Mouse (Mus musculus) lung, postnatal 4 days (tissue): ENCODE measurements at regions not wholly inside any gene's neighbourhood (a gene's known extent, or its start where the extent isn't known, plus 50 kb on each side); places are given as distances from the start of the nearest gene placed in this dataset.
A peak's percentile ranks its signal among the peaks of the same experiment; 100 is the strongest.

Experiments
- DNase-seq, 2 experiments: peaks; one replicate each; pipeline ENCODE4 v3.0.0; 2021

DNA sequence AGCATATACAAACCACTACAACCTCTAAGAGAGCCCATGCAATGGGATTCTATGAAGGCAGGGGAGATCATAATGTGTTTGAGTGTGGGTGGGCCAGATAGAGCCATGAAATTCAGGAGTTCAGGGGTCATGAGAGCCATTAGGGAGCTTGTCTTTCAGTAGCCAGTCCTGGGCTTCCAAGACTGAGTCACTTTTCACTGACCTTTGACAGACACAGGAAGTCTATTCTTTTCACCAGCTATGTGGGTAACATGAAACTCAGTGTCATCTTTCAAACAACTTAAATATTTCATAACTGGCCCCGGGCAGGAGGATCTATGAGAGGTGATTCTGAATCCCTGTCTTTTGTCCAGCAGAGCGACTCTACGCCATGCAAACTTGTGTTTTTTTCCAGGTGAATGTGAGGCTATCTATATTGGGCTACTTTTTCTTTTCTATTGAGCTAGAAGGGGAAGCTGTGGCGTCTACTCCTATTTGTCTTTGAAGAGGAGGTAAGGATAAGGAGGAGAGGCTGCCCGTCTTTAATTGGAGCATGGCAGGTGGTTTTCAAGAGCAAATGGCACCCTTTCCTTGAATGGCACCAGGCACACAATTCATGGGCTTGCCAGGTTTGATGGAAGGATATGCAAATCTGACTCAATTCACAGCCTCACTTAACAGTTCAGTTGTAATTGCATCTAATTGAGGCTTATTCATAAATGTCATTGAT is 95.6 kb upstream of the Chd2 start:
- no peak for DNase-seq

DNA sequence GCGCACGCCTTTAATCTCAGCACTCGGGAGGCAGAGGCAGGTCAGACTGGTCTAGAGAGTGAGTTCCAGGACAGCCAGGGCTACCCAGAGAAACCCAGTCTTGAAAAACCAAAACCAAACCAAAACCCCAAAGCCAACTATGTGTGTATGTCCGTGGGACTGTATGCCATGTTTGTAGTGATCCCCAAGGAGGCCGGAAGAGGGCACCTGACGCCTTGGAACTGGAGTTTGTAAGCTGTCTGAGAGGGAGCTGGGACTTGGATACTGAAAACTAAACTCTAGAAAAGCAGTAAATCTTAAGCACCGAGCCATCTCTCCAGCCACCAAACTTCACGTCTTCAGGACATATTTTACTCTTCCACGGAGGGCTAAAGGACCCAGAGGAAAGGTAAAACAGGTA is 93.8 kb upstream of the Chd2 start:
- DNase-seq = no peak

DNA sequence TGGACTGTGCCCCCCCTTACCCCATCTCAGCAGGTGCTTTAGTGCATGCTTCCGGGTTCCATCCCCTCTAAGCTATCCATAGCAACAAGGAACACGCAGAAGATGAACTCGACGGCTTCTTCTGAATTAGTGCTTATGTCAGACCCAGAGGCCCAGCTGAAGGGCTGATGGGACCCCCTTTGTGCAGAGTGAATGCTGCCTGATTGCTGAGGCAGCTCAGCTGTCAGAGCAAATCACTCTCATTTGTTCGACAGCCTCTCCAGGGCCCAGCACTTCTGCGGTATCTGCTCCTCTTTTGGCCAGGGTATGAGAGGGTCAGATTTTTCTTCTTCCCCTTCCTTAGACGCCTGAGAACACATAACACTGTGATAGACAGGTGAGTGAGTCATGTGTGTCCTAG is 89.2 kb upstream of the Chd2 start:
- no peak for DNase-seq

DNA sequence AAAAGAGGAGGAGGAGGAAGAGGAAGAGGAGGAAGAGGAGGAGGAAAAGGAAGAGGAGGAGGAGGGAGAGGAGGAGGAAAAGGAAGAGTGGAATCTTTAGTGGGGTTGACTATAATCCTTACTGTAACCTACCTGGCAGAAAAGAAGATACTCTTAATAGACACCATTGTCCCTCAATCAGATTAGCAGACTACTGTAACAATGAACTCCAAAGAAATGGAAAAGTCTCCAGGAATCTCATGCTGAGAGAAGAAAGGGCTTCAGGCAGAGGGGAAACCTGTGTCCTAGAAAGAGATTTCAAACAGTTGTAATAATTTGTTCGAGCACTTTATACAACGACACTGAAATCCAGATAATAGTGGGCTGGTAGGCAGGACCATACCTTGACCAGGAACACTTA is 87.6 kb upstream of the Chd2 start:
- no peak for DNase-seq

DNA sequence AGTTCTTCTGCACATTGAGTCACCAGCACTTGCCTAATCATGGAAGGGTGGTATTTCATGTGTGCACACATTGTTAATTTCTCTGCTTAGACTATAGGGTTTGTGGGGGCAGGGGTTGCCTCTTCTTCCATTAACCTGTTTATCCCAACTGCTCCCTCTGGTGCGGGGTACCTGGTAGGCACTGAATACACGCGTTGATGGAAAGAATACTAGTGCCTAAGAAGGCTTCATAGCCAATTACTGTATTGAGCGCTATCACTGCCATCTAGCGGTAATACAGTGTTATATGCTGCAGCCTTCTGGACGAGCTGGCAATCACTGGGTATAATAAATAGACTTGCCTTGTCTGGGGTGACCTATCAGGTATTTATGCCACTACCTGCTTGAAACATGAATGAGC is 86.4 kb upstream of the Chd2 start:
- peak; percentile 66 to 81 for DNase-seq

DNA sequence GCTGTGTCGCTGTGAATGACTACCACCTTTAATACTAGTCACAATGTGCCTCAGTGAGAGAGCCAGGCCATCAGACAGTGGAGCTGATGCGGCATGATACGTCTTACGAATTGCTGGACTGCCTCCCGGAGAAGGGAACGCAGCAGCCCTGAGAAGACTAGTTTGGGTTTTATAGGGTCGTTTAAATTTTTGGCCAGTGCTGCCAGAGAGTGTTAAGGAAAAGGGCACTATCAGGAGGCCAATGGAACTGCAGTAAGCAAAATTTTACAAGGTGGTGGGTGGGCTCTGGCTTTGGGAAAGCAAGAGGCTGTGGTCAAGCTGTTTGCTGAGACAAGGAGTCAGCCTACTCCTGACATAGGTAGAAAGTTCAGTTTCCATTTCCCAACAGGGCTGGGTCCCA is 84.7 kb upstream of the Chd2 start:
- no peak for DNase-seq

DNA sequence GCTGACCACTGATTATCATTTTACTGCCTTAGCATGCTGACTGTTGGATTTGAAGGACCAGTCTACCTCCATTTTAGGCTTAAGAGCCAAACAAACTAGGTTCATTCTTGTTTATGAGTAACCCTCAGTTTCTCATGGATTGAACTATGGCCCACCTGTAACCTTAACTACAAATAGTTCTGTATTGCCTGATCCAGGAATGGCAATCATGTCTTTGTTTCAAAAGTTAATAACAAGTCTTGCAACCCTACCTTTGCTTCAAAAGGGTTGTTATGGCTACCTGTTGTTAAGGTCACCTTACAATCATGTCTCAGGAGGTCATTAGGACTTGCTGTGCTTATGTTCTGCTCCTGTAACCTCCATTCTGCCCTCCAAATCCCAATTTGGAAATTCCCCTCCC is 84.0 kb upstream of the Chd2 start:
- no peak for DNase-seq

DNA sequence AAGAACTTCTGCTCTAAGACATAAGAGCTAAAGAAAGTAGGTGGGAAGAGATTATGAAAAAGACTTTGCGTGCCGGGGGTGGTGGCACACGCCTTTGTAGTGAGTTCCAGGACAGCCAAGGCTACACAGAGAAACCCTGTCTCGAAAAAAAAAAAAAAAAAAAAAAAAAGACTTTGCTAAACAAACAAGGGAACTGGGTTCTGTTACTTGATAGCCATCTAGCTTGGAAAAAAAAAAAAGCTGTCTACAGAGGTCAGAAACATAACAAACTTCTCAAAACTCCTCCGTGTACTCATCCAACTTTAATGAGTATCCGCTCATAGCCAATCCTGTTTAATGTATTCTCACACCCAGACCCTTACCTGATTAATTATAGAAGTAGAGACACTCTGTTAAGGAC is 83.4 kb upstream of the Chd2 start:
- no peak for DNase-seq

DNA sequence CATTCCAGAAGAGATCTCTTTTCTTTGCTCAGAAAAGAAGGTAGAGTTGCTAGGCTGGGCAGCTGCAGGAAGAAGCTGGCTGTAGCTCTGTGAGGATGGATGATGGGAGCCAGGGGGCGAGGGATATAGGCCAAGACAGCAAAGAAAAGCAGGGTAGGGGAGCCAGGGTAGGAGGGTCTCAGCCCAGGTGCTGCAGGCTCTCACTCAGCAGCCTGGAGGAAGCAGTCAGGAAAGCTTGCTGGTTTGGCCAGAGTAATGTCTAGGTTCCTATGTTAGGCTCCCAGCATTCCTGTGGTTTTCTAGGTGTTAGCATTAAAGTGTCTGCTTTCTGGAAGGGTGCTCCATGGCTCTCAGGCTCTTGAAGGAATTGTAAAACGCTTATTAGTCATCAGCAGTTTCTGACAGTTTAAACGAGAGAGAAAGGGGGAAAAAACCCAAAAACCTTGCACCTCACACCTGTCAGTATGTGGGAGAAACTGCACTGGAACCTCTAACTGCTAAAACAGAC is 82.5 kb upstream of the Chd2 start:
- peak in 1 of 2 experiments; percentile 28 for DNase-seq

DNA sequence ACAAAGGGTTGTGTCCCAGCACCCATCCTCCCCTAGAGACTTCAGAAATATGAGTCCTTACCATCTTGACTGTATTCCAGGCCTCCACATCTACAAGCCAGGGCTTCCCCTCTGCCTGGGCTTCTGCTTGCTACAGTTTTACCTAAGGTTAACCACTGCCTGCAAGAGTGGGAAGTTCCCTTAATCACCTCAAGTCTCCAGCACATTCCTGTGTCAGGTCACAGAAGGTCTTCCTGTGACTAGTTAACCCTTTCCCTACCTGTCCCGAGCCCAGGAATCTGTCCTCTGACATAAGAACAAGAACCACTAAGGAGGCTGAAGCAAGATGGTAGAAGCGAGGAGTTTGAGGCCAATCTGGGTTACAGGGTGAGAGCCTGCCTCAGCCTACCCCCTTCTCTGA is 80.8 kb upstream of the Chd2 start:
- DNase-seq = no peak

DNA sequence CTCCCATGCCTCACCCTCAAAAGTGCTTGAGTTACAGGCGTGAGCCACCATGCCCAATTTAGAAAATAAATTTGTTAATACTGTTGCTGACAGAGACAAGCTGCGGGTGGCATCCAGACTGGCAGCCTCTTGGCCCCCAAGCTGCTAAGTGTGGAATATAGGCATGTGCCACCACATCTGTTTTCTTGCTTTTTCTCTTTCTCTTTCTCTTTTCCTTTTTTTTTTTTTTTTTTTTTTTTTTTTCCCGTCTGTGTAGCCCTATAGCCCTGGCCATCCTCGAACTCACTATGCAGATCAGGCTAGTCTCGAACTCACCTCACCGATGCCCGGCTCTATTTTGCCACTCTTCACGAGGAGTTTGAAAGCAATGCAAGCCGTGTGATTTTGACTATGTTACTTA is 78.7 kb upstream of the Chd2 start:
- DNase-seq = no peak

DNA sequence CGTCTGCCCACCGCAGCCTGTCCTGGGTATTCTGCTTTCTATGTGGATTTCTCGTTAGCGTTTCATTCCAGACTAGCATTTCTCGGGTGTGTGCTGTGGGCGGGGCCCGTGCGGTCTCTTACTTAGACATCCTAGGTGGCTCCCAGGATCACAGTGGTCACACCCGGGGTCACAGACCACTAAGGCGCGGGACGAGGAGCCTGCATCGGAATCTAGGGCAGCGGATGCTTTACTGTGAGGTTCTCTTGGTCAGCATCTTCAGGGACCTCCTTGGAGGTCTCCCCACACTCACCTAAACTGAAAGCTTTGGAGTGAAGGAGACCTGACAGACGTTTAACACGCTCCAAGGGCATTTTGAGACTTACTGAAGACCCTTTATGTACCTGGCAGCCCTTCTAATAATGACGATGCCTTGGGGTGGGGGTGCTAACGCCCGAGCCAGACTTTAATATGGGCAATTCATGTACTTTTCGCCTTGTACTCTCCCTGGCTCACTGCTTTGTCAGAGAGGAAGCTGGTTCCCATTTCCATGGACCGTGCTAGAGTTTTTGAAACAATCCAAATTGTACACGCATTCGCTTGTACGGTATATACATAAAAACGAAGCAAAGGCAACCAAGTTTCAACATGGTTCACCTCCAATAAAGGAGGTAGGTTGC is 77.3 kb upstream of the Chd2 start:
- no peak for DNase-seq

DNA sequence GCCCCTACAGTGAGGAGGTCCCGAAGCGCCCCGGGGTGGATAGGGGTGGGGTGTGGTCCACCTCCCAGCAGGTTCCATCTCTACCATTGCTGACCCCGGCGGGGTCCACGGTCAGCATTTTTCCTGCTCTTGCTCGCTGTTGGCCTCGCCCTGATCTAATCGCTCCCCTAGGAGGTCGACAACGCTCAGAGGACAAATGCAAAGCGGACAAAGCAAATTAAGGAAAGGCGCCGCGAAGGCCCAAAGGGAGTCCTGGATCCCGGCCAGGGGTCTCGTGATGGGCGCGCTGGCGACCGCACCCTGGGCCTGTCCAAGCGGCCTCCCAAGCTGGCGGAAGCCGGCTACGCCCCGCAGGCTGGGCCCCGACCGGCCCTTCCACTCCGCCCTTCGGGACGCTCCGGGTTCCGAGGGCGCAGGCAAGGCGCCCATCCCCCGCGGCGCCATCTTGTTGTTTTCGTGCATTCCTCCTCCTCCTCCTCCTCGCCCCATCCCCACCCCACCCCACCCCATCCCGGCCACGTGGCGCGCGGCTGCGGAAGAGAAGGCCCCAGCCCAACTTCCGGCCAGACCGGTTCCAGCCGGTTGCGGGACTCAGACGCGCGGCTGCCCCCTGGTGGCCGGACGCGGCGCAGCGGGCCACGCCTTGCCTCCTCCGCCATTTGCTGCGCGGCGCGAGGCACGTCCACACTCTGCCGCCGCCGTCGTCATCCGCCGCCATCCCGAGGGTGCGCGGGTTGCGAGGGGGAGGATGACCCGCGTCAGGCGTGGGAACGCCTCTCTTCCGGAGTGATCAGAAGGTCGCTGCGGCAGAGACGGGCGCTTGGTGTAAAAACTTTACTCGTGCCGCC is 76.5 kb upstream of the Chd2 start:
- DNase-seq = peak; percentile 99 to 100

DNA sequence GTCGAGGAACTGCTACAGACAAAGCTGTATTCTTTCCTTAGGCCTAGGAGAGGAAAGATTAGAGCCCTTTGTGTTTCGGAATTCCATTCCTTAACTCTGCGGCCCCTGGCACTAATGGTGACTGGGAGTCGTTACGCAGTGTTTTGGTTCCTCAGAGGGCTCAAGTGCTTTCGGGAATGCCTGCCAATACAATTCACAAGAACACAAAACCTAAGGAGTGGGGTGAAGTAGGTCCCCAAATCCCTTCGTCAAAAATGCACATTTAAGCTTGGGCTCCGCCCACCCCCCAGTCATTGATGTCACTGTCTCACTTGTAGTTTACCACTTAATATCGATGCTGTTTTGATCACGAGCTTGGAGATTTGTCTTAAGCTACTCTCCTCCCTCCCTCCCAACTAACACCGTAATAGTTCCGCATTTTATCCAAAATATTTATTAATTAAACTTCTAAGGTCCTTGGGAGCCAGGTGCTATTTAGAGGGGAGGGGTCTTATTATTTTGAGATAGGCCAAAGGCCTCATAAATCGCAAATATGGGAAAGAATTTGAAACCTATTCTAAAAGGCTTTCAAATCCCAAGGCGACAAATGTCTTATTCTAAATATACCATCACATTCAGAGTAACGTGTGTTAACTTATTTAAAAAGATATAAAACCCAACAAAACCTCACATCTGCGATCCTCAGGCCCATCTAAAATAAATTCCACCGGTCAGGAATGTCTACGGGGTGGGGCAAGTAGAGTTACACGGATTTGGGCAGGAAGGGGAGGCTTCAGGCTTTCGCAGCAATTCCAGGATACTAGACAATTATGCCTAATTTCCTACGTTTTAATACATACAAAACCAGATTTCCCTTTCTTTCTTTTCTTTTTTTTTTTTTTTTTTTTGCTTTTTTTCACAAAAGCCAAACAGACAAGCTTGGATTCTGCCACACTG is 75.6 kb upstream of the Chd2 start:
- peak; percentile 64 to 71 for DNase-seq

DNA sequence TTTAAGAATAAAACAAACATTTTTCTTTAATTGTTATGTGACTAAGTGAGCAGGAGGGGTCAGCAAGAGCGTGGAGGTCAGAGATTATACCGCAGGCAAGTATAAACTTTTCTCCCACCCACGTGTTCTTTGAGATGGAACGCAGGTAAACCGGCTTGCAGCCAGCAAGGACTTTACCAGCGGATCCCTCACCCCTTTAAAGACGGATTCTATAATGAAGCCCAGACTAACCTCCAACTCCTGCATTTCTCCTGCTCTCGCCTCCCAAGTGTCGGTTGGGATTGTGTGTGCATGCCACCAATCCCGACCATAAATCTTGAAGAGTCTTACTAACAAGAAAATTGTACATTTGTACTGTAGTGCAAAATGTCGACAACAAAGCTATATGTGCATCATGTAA is 74.4 kb upstream of the Chd2 start:
- DNase-seq = peak in 1 of 2 experiments; percentile 31

DNA sequence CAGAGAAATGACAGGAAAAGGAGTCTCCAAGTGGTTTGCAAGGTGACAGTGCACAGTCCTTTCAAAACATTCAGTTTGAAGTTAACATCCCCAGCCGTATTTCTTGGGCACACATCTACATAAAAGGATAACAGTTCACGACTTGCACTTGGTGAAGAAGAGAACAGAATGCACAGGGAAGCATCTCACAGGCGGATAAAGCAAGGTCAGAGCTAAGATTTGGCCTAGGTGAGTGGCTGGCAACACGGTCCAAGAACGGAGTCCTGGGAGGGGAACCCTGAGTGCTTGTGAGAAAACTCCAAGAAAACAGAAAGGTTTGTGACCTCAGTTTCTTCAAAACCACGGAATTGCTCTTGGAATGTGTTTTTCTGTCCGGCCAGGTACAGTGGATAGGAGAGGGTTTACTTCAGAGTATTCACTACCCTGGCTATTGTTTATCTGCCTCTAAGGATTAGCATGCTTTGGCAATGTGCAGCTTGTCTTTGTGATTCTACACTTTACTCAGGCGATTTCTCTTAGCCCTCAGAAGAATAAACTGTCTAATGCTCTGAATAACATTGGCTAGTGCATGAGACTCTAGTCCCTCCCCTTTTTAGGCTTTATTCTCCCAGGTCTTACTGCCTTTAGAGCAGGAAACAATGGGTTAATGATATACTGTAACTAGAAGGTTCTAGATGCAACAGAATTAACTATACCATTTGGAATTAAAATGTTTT is 73.4 kb upstream of the Chd2 start:
- no peak for DNase-seq

DNA sequence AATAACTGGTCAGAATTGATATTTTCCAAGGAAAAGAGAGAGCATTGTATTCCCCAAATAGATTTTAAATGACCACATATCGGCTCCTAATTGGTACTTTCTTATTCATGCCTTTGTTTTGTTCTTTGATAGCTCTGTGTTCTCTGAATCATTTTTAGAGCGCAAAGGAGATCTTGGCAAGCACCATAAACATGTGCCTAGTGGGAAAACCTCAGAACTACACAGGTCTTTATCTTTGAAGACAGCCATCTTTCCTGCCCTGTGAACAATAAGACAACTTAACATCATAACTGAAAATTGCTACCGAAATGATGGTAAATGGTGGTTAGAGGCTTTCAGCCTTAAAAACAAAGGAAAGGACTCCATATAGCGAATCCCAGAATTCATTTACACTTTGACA is 72.7 kb upstream of the Chd2 start:
- no peak for DNase-seq

DNA sequence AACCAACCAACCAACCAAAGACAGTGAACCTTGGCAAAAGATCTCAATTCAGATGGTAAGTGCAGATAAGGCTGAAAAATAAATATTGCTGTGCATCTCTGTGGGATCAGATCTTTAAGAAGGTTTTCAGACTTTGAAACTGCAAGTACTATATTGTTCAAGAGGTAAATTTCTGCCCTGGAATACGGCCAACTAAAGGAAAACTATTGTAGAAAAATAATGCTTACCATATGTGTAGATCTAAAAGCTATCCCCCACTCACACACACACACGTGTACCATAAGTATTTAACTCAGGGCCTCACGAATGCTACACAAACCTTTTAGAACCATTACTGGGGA is 71.1 kb upstream of the Chd2 start:
- DNase-seq = no peak

DNA sequence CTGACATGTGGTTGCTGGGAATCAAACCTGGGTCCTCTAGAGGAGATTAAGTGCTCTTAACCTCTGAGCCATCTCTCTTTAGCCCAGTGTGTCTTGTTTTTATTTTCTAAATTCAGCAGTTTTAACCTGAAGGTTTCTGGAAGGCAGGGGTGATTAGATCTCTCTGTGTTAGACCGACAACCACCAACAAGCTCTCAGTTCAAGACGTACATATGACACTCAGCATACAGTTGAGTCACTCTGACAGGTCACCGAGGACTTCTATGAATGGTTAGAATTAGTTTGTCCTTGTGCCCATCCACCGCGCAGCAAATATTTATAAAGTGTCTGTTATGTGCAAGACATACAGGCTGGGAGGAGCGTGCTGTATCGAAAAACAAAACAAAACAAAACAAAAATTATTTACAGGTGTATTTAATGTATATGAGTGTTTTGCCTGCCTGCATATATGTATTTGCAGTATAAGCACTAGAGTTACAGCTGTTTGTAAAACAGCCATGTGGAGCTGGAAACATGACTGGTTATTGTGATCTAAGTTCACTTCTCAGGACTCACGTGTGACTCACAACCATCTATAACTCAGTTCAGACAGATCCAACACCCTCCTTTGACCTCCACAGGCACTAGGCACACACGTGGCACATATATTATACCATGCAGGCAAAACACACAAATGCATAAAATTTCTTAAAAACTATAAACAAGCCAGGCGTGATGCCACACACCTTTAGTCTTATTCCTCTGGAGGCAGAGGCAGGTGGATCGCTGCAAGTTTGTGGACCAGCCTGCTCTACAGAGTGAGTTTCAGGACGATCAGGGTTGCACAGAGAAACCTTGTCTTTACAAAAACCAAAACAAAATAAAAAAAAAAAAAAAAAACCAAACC is 70.5 kb upstream of the Chd2 start:
- no peak for DNase-seq

DNA sequence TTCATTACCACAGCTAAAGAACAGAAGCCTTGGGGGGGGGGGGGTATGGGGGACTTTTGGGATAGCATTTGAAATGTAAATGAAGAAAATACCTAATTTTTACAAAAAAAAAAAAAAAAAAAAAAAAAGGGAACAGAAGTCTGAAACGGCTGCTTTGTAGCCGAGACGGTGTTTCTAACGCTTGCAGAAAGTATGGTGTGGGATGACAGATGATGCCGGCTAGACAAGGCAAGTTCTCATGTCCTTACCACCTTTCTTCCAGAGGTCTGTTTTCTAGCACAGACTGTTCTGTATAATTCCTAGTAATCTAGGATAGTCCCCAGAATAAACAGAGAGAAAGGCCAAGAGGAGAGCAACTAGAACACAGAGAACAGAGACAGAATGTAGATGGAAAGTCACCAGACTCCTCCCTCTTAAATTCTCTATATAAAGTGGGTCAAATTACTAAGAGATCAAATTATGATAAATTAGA is 67.2 kb upstream of the Chd2 start:
- DNase-seq = no peak
